Mouse (Mus musculus): ENCODE data around the gene Atp1b2. TPM values are rescaled to one million over a fixed set of nuclear protein-coding genes. Genes with fewer than 3 reads are reported as not detected.

The Atp1b2 gene
- polyA plus RNA-seq, 1 experiment: 4.1 TPM

GRCm38 (mm10) chr11:69610899-69611298 is 5.2 kb upstream of the Atp1b2 start:
- 57% methylated on average over 4 of the region's 4 CpGs for WGBS
- DNase-seq (ENCODE audit: low read depth, low spot score): no peak

GRCm38 (mm10) chr11:69609416-69609815 is 3.7 kb upstream of the Atp1b2 start:
- WGBS: 74% methylated on average over 7 of the region's 7 CpGs
- DNase-seq (ENCODE audit: low read depth, low spot score): no peak

- DNase-seq (ENCODE audit: low read depth, low spot score): no peak
- 82% methylated on average over 3 of the region's 3 CpGs for WGBS
Observed at GRCm38 (mm10) chr11:69608525-69608924, 2.8 kb upstream of the Atp1b2 start.

- WGBS: 61% methylated on average over 2 of the region's 2 CpGs
Observed at GRCm38 (mm10) chr11:69606832-69607231, 1.1 kb upstream of the Atp1b2 start.

GRCm38 (mm10) chr11:69606491-69606795 is 701 bp upstream of the Atp1b2 start:
- DNase-seq (ENCODE audit: low read depth, low spot score): no peak
- 75% methylated on average over 2 of the region's 2 CpGs for WGBS

More at GRCm38 (mm10) chr11:69606832-69607231, 1.1 kb upstream of the Atp1b2 start:
- DNase-seq (ENCODE audit: low read depth, low spot score): no peak

GRCm38 (mm10) chr11:69604795-69605664 is 712 bp downstream of the Atp1b2 start:
- no peak for DNase-seq (ENCODE audit: low read depth, low spot score)
- 1% methylated on average over 73 of the region's 73 CpGs for WGBS

- WGBS: 52% methylated on average over 3 of the region's 3 CpGs
- DNase-seq (ENCODE audit: low read depth, low spot score): no peak
Observed at GRCm38 (mm10) chr11:69604347-69604746, 1.4 kb downstream of the Atp1b2 start.

- DNase-seq (ENCODE audit: low read depth, low spot score): no peak
- WGBS: 90% methylated on average over 8 of the region's 8 CpGs
Observed at GRCm38 (mm10) chr11:69603516-69603915, 2.2 kb downstream of the Atp1b2 start.

GRCm38 (mm10) chr11:69601768-69602167 is 4.0 kb downstream of the Atp1b2 start:
- WGBS: 45% methylated on average over 3 of the region's 3 CpGs
- DNase-seq (ENCODE audit: low read depth, low spot score): no peak

GRCm38 (mm10) chr11:69600098-69600497 is 5.6 kb downstream of the Atp1b2 start:
- DNase-seq (ENCODE audit: low read depth, low spot score): no peak
- WGBS: 29% methylated on average over 6 of the region's 6 CpGs

GRCm38 (mm10) chr11:69599436-69599835 is 6.3 kb downstream of the Atp1b2 start:
- DNase-seq (ENCODE audit: low read depth, low spot score): no peak
- WGBS: 14% methylated on average over 9 of the region's 9 CpGs

- 92% methylated on average over 6 of the region's 6 CpGs for WGBS
- no peak for DNase-seq (ENCODE audit: low read depth, low spot score)
Observed at GRCm38 (mm10) chr11:69594853-69595252, 10.9 kb downstream of the Atp1b2 start.

GRCm38 (mm10) chr11:69592799-69593198 is 12.9 kb downstream of the Atp1b2 start:
- DNase-seq (ENCODE audit: low read depth, low spot score): no peak
- WGBS: 76% methylated on average over 4 of the region's 4 CpGs

- DNase-seq (ENCODE audit: low read depth, low spot score): no peak
- 72% methylated on average over 7 of the region's 7 CpGs for WGBS
Observed at GRCm38 (mm10) chr11:69591899-69592637, 13.7 kb downstream of the Atp1b2 start.

- 92% methylated on average over 3 of the region's 3 CpGs for WGBS
- DNase-seq (ENCODE audit: low read depth, low spot score): no peak
Observed at GRCm38 (mm10) chr11:69591424-69591823, 14.3 kb downstream of the Atp1b2 start.

GRCm38 (mm10) chr11:69590622-69591021 is 15.1 kb downstream of the Atp1b2 start:
- no peak for DNase-seq (ENCODE audit: low read depth, low spot score)
- WGBS: 92% methylated on average over 8 of the region's 8 CpGs

GRCm38 (mm10) chr11:69589207-69589834 is 16.4 kb downstream of the Atp1b2 start:
- DNase-seq (ENCODE audit: low read depth, low spot score): no peak
- 93% methylated on average over 22 of the region's 22 CpGs for WGBS

- no peak for DNase-seq (ENCODE audit: low read depth, low spot score)
- WGBS: 73% methylated on average over 7 of the region's 7 CpGs
Observed at GRCm38 (mm10) chr11:69585718-69586325, 19.9 kb downstream of the Atp1b2 start.

GRCm38 (mm10) chr11:69584937-69585336 is 20.8 kb downstream of the Atp1b2 start:
- 90% methylated on average over 13 of the region's 13 CpGs for WGBS
- DNase-seq (ENCODE audit: low read depth, low spot score): no peak

GRCm38 (mm10) chr11:69584008-69584407 is 21.7 kb downstream of the Atp1b2 start:
- WGBS: 66% methylated on average over 7 of the region's 7 CpGs
- DNase-seq (ENCODE audit: low read depth, low spot score): no peak
